Mouse (Mus musculus) embryonic fibroblast, embryonic 13.5 days (primary cell): ENCODE results near the gene Map4k5.
A peak's percentile ranks its signal among the peaks of the same experiment; 100 is the strongest.

Experiments used
- CTCF ChIP-seq: IDR thresholded peaks from 2 replicates; pipeline ENCODE4 v1.5.1; 2011; ENCODE audit warnings: mild to moderate bottlenecking, control low read depth, low read length, moderate library complexity, borderline replicate concordance; ENCODE audit not compliant: insufficient read depth
- POLR2A ChIP-seq: IDR thresholded peaks from 2 replicates; pipeline ENCODE4 v1.6.1; 2011; ENCODE audit warnings: low read depth, mild to moderate bottlenecking, control low read depth, low read length, moderate library complexity

GRCm38 (mm10) chr12:69753936-69754335 is 139.1 kb downstream of the Map4k5 start:
- TF ChIP-seq CTCF (no peak), POLR2A (peak; percentile 24; the same call in 1 of the 2 replicates)
